Mouse (Mus musculus): ENCODE measurements at regions not wholly inside any gene's neighbourhood (a gene's known extent, or its start where the extent isn't known, plus 50 kb on each side); places are given as distances from the start of the nearest gene placed in this dataset.

GRCm38 (mm10) chr3:36798160-36798823 lies 64.6 kb upstream of the 4932438A13Rik start:
- no peak for TF ChIP-seq POLR2A (IDR thresholded peaks at IDR 0.05; ENCODE audit: extremely low read depth, insufficient read depth, low read length)
- TF ChIP-seq CTCF (IDR thresholded peaks at IDR 0.05; ENCODE audit: low read depth, low read length), result no peak
